In the genomic region with DNA sequence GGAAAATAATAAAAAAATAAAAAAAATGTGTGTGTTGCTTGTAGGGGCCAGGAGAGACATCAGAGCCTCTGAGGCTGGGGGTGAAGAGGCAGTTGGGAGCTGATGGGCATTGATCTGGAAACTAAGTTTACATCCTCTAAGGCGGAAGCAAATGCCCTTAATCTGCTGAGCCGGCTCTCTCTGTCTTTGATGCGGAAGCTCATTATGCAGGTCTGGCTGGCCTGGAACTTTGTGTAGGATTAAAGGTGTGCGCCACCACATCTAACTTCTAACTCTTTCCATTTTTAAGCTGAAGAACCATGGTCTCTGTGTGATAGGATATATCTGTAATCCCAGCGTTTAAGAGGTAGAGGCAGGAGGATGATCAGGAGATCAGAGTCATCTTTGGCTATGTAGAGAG, we compare ENCODE assay signal across 37 mouse cellular contexts. TPM values are rescaled to one million over a fixed set of nuclear protein-coding genes. Genes with fewer than 3 reads are reported as not detected.
"Had no signal": no experiment of that assay in that cellular context is flagged by ENCODE, and none has a peak within 500 bp of the region (broad histone marks: within the 10 kb centered on the region; RNA-seq: fewer than 3 reads in every experiment).

No protein-coding gene starts in this region.

- ATAC-seq: hindbrain, embryonic 16.5 days; inflammation-experienced regulatory T-cells, adult 6 months; intestine, embryonic 15.5 days; intestine, postnatal 0 days had no signal

- H3K4me3 ChIP-seq: gastrocnemius, adult 2 months; heart, adult 2 months; heart, embryonic 10.5 days; heart, embryonic 12.5 days; hindbrain, embryonic 10.5 days; hindbrain, embryonic 12.5 days; intestine, embryonic 15.5 days; layer of hippocampus, adult 2 months; left cerebral cortex, adult 2 months; limb, embryonic 13.5 days; limb, embryonic 15.5 days had no signal

- DNase-seq: gastrocnemius, adult 2 months; gastrocnemius, postnatal 10 days; gastrocnemius, postnatal 25 days; heart, adult 2 months; heart, postnatal 10 days; heart, postnatal 4 days; kidney, adult 18-20 months; kidney, adult 8-10 months; kidney, postnatal 10 days; kidney, postnatal 25 days; kidney, postnatal 4 days; left cerebral cortex, postnatal 4 days had no signal

- H3K27me3 ChIP-seq: heart, embryonic 12.5 days; hindbrain, embryonic 12.5 days; intestine, embryonic 15.5 days; limb, embryonic 13.5 days; limb, embryonic 15.5 days had no signal

- H3K36me3 ChIP-seq: heart, embryonic 10.5 days; heart, embryonic 12.5 days; hindbrain, embryonic 10.5 days; hindbrain, embryonic 12.5 days; intestine, embryonic 15.5 days; limb, embryonic 13.5 days; limb, embryonic 15.5 days had no signal

- H3K27ac ChIP-seq: gastrocnemius, adult 2 months; heart, adult 2 months; heart, embryonic 10.5 days; hindbrain, embryonic 10.5 days; hindbrain, embryonic 12.5 days; hindbrain, embryonic 14.5 days; left cerebral cortex, adult 2 months; limb, embryonic 13.5 days; limb, embryonic 15.5 days had no signal

RNA-seq across cellular contexts. Expression of a gene that starts 9.0 kb away (rescaled TPM):
- total RNA-seq: gastrocnemius, adult 2 months; gastrocnemius, postnatal 10 days; gastrocnemius, postnatal 25 days; gastrocnemius, postnatal 4 days; heart, adult 2 months; heart, postnatal 10 days; heart, postnatal 25 days; heart, postnatal 4 days; layer of hippocampus, adult 2 months; layer of hippocampus, postnatal 10 days; layer of hippocampus, postnatal 25 days; left cerebral cortex, adult 2 months; left cerebral cortex, postnatal 25 days; left cerebral cortex, postnatal 4 days; liver, adult 2 months had no signal
- polyA plus RNA-seq: frontal cortex, adult 2 months; heart, adult 2 months; heart, embryonic 10.5 days; heart, embryonic 12.5 days; heart, embryonic 14.5 days; heart, embryonic 16.5 days; hindbrain, embryonic 10.5 days; hindbrain, embryonic 12.5 days; hindbrain, embryonic 14.5 days; hindbrain, embryonic 16.5 days; inflammation-experienced regulatory T-cells, adult 6 months; intestine, embryonic 15.5 days; intestine, postnatal 0 days; kidney, embryonic 14.5 days; kidney, embryonic 16.5 days; limb, embryonic 11.5 days; limb, embryonic 13.5 days; limb, embryonic 15.5 days; liver, adult 2 months had no signal
